ENCODE assay signal across 29 mouse cellular contexts in genomic region chr1:180529847-180530246, GRCm38 (mm10). TPM values are rescaled to one million over a fixed set of nuclear protein-coding genes. Genes with fewer than 3 reads are reported as not detected.
DNase-seq lines count a peak whose midpoint lies in the region; ATAC-seq and TF ChIP-seq lines count a peak whose summit lies in the region.
"Had no signal": no experiment of that assay in that cellular context is flagged by ENCODE, and none has a peak within 500 bp of the region (broad histone marks: within the 10 kb centered on the region; RNA-seq: fewer than 3 reads in every experiment).

No protein-coding gene starts in this region.

- H3K36me3 ChIP-seq in spleen, adult 2 months (ENCODE audit: control insufficient read depth, insufficient read depth, low read length) = no peaks in the 10 kb centered on the region
- H3K36me3 ChIP-seq: embryonic facial prominence, embryonic 13.5 days; embryonic facial prominence, embryonic 15.5 days; forebrain, embryonic 10.5 days; forebrain, embryonic 12.5 days; G1E had no signal

- no peak overlapping the region for H3K4me3 ChIP-seq in spleen, adult 2 months (ENCODE audit: extremely low read depth, insufficient read depth, insufficient read length)
- H3K4me3 ChIP-seq: embryonic facial prominence, embryonic 13.5 days; embryonic facial prominence, embryonic 15.5 days; erythroblast, embryonic 14.5 days; forebrain, embryonic 10.5 days; forebrain, embryonic 12.5 days had no signal

- H3K27me3 ChIP-seq in spleen, adult 2 months (ENCODE audit: control insufficient read depth, insufficient read depth, low read length) = no peaks in the 10 kb centered on the region
- H3K27me3 ChIP-seq: embryonic facial prominence, embryonic 13.5 days; embryonic facial prominence, embryonic 15.5 days; forebrain, embryonic 12.5 days had no signal

- DNase-seq in spleen, adult 2 months (ENCODE audit: low read depth in 1 of 2, low spot score in 2 of 2) = peak in 1 of 2 experiments; percentile 39
- no peak for DNase-seq in spleen, adult 12 weeks (ENCODE audit: low spot score)
- DNase-seq in A20 (ENCODE audit: low read depth, low spot score) = peak; percentile 92
- DNase-seq in B cell, adult 2 months = peak; percentile 53 to 54
- DNase-seq in liver = no peak
- DNase-seq in kidney, postnatal 25 days = no peak
- no peak for DNase-seq in left cerebral cortex, postnatal 14 days (ENCODE audit: low spot score in 2 of 2)
- DNase-seq: adrenal gland, adult 8-10 months; adrenal gland, postnatal 14 days; adrenal gland, postnatal 36 days; cerebellum, adult 11-12 months; cerebellum, adult 2 months; cerebellum, adult 9-10 months; cerebellum, postnatal 10 days; cerebellum, postnatal 36 days; embryo, embryonic 11 days had no signal

- intact Hi-C loops in left cerebral cortex, postnatal 14 days (cut with DNase I) = no loop called here

- peaks cover 16% of the 10 kb centered on the region for H3K4me1 ChIP-seq in spleen, adult 2 months (ENCODE audit: control insufficient read depth, insufficient read depth, insufficient read length)
- H3K4me1 ChIP-seq: forebrain, embryonic 12.5 days had no signal

- 55% methylated on average over 7 of the region's 7 CpGs for WGBS in spleen, adult 2 months

- H3K27ac ChIP-seq in spleen, adult 2 months (ENCODE audit: insufficient read depth, low read length) = peak overlapping the region; percentile 65
- H3K27ac ChIP-seq: embryonic facial prominence, embryonic 13.5 days; embryonic facial prominence, embryonic 15.5 days; forebrain, embryonic 10.5 days; forebrain, embryonic 12.5 days had no signal

- TF ChIP-seq CTCF in spleen, adult 2 months (IDR thresholded peaks at IDR 0.05; ENCODE audit: extremely low read depth, insufficient read depth, insufficient read length, insufficient replicate concordance) = no peak

- ATAC-seq in neutrophil, adult 5-6 weeks (ENCODE audit: extremely low read depth, insufficient number of reproducible peaks, low FRiP score, poor library complexity, severe bottlenecking) = peak; percentile 69
- ATAC-seq: activated CD4-positive, CD25-positive, alpha-beta regulatory T cell, adult 4 months; forebrain, embryonic 14.5 days; forebrain, embryonic 16.5 days; Patski had no signal

- no peak for TF ChIP-seq POLR2A in spleen, adult 2 months (IDR thresholded peaks at IDR 0.05; ENCODE audit: low read depth, low read length)

RNA-seq across cellular contexts. Expression of gene Parp1, which starts 38.9 kb away (rescaled TPM):
- polyA plus RNA-seq in spleen, adult 2 months (2012; rRNA removed) = 42.7 and 44.5 TPM in 2 replicates
- 195 and 202 TPM in 2 replicates for total RNA-seq in neutrophil, adult 5-6 weeks (2017)
- 100 to 1,000 TPM; 102 to 109 TPM for total RNA-seq in left cerebral cortex, postnatal 14 days (2021)

RNA-seq across cellular contexts. Expression of gene Stum, which starts 46.5 kb away (rescaled TPM):
- 4.5 and 10.9 TPM in 2 replicates for polyA plus RNA-seq in spleen, adult 2 months (2012; rRNA removed)
- 0.12 and 0.70 TPM in 2 replicates for total RNA-seq in neutrophil, adult 5-6 weeks (2017)
- 100 to 1,000 TPM; 146 to 150 TPM for total RNA-seq in left cerebral cortex, postnatal 14 days (2021)
- total RNA-seq: common myeloid progenitor, adult 5-6 weeks had no signal
- polyA plus RNA-seq: activated CD4-positive, CD25-positive, alpha-beta regulatory T cell, adult 4 months; C2C12; erythroblast, embryonic 14.5 days; G1E; Patski had no signal

Comparison
In these comparisons a context has a peak if more than half of its experiments do, and no peak if none do; other contexts are left out.
1. DNase-seq: peak in A20 (single experiment) and B cell, adult 2 months (2 of 2); none in spleen, adult 12 weeks (single experiment), liver (single experiment), kidney, postnatal 25 days (0 of 2) and left cerebral cortex, postnatal 14 days (0 of 2).
2. RNA of gene Stum, which starts 46.5 kb away (total RNA-seq): 146 to 150 TPM in left cerebral cortex, postnatal 14 days; 0.12 to 0.70 TPM in neutrophil, adult 5-6 weeks; every median in the first group is over 10 times any median in the second.